Mouse (Mus musculus) E14TG2a.4 (cell line): ENCODE data around the gene Foxo1.

ENCODE experiments used
- CTCF ChIP-seq: conservative IDR thresholded peaks from 2 replicates; pipeline ENCODE4 v1.5.1; 2014; ENCODE audit warnings: low read length
- NANOG ChIP-seq: IDR thresholded peaks from 2 replicates; pipeline ENCODE4 v1.6.1; 2014; ENCODE audit warnings: borderline replicate concordance, low read length, mixed read lengths
- POU5F1 ChIP-seq: IDR thresholded peaks from 2 replicates; pipeline ENCODE4 v1.6.1; 2014; ENCODE audit warnings: low read length, borderline replicate concordance

DNA sequence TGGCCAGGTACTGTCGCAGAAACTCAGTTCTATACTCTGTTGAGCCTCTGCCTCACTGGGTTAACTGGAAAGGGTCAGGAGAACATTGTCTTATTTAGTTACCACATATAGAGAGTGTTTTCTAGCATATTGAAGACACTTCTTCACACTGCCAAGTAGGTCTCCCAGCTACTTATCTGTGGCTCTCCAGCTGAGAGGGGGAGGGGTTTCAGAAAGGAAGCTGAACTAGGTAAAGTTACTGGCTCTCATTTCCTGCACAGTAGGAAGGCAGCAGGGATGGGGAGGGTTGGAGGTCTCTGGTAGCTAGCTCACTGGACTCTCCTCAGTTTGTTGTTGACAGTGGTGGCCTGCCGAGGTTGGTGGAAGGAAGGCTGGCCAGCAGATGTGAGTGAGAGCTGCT is 31.2 kb downstream of the Foxo1 start:
- TF ChIP-seq CTCF (no peak), POU5F1 (no peak), NANOG (no peak)
